Mouse (Mus musculus) liver, embryonic 14.5 days (tissue): Measurements from ENCODE around the gene Ogfod2. TPM values are rescaled to one million over a fixed set of nuclear protein-coding genes. Genes with fewer than 3 reads are reported as not detected.

ENCODE experiments used
- ATAC-seq: fragments of 200-750 bp; cut with Nextera tagmentation; 2 replicates; pipeline ENCODE4 v1.8.0; 2017; ENCODE audit warnings: moderate number of reproducible peaks, mild to moderate bottlenecking, moderate library complexity; ENCODE audit not compliant: insufficient read depth
- DNase-seq, 3 experiments: peaks; one replicate each; pipeline ENCODE4 v3.0.0-alpha.2; 2012 to 2013; ENCODE audit warnings: low read depth in 3 of 3, low spot score in 3 of 3
- H3K27ac ChIP-seq: fragments of 300-500 bp; sonication (generic); 2 replicates; pipeline ENCODE4 v1.5.1; 2014; ENCODE audit warnings: moderate library complexity, mild to moderate bottlenecking, control low read depth, inconsistent platforms
- H3K27me3 ChIP-seq: fragments of 300-500 bp; sonication (generic); 2 replicates; pipeline ENCODE4 v1.6.1; 2014; ENCODE audit warnings: mild to moderate bottlenecking, low read length, moderate library complexity; ENCODE audit not compliant: control insufficient read depth, insufficient read depth
- H3K36me3 ChIP-seq: fragments of 300-500 bp; sonication (generic); replicated peaks from 2 replicates; pipeline ENCODE4 v1.6.1; 2014; ENCODE audit warnings: low read depth; ENCODE audit not compliant: control insufficient read depth, insufficient read depth
- H3K4me1 ChIP-seq, 2 experiments: fragments of 200-500 bp in 1 of 2; fragments of 300-500 bp in 1 of 2; sonication (generic) in 1 of 2; replicated peaks; 2 replicates each; pipeline ENCODE4 v1.6.1; 2012 to 2014; ENCODE audit warnings: antibody characterized with exemption in 1 of 2, inconsistent platforms in 1 of 2, low read length in 1 of 2; ENCODE audit not compliant: control insufficient read depth in 2 of 2, insufficient read depth in 2 of 2
- H3K4me2 ChIP-seq: fragments of 300-500 bp; sonication (generic); 2 replicates; pipeline ENCODE4 v1.6.1; 2014; ENCODE audit warnings: low read depth, mild to moderate bottlenecking, control low read depth, moderate library complexity
- H3K4me3 ChIP-seq, 2 experiments: fragments of 200-500 bp in 1 of 2; fragments of 300-500 bp in 1 of 2; sonication (generic) in 1 of 2; 2 replicates each; pipeline ENCODE4 v1.5.1; 2012 to 2014; ENCODE audit warnings: low read depth in 2 of 2, low read length in 2 of 2, mild to moderate bottlenecking in 2 of 2, control low read depth in 1 of 2, inconsistent platforms in 1 of 2, moderate library complexity in 1 of 2; ENCODE audit not compliant: insufficient read depth in 1 of 2
- H3K9ac ChIP-seq: fragments of 300-500 bp; sonication (generic); replicated peaks from 2 replicates; pipeline ENCODE4 v1.6.1; 2014; ENCODE audit warnings: mild to moderate bottlenecking, control low read depth, moderate library complexity
- H3K9me3 ChIP-seq: fragments of 300-500 bp; sonication (generic); 2 replicates; pipeline ENCODE4 v1.6.1; 2016; ENCODE audit warnings: low read length, mixed read lengths; ENCODE audit not compliant: control insufficient read depth
- CTCF ChIP-seq: IDR thresholded peaks from 2 replicates; pipeline ENCODE4 v1.5.1; 2016; ENCODE audit warnings: antibody characterized with exemption, low read depth, control low read depth
- EP300 ChIP-seq: IDR thresholded peaks from 2 replicates; pipeline ENCODE4 v1.6.1; 2016; ENCODE audit warnings: antibody characterized with exemption, low read depth
- WGBS: fragments of 180-500 bp; shearing (Covaris S2); extraction: QIAGEN DNeasy Blood & Tissue Kit; methylation state at CpG from one replicate; pipeline ENCODE4 v1.1.7; 2014; ENCODE audit not compliant: insufficient replicate concordance; 5-methylcytosine and 5-hydroxymethylcytosine counted together
- polyA plus RNA-seq, 2 experiments: library from polyadenylated mRNA; depleted of rRNA in 1 of 2; stranded (reverse) in 1 of 2; unstranded in 1 of 2; fragments of >200 nt; fragmentation: Nextera tagmentation in 1 of 2; extraction: Ambion mirVana in 1 of 2; gene quantifications; 2 replicates each; pipeline versions ENCODE4 v1.2.1 to v1.2.3; 2012 to 2014

Gene Ogfod2
- polyA plus RNA-seq, 2 experiments, result 10.0 to 10.1 TPM

GRCm38 (mm10) chr5:124100128-124101044 lies 11.7 kb upstream of the Ogfod2 start:
- Histone ChIP-seq H3K4me2 (no peak overlapping the region), H3K4me1 (peaks cover 3 to 4% of the 10 kb centered on the region in 2 experiments), H3K36me3 (no peaks in the 10 kb centered on the region), H3K9ac (no peak overlapping the region), H3K27ac (no peak overlapping the region), H3K4me3 (no peak overlapping the region), H3K27me3 (no peaks in the 10 kb centered on the region), H3K9me3 (no peaks in the 10 kb centered on the region)
- ATAC-seq (no peak), DNase-seq (no peak)
- 81% methylated on average over 11 of the region's 11 CpGs for WGBS
- TF ChIP-seq EP300 (no peak), CTCF (no peak)

- H3K36me3 ChIP-seq, result no peaks in the 10 kb centered on the region
- H3K4me1 ChIP-seq, result no peaks in the 10 kb centered on the region
- H3K4me3 ChIP-seq, result no peak overlapping the region
- TF ChIP-seq EP300, result no peak
- TF ChIP-seq CTCF, result no peak
- no peak overlapping the region for H3K4me2 ChIP-seq
- H3K9me3 ChIP-seq, result no peaks in the 10 kb centered on the region
- no peak overlapping the region for H3K9ac ChIP-seq
- 68% methylated on average over 6 of the region's 6 CpGs for WGBS
- ATAC-seq (no peak), DNase-seq (no peak)
- H3K27me3 ChIP-seq, result no peaks in the 10 kb centered on the region
- no peak overlapping the region for H3K27ac ChIP-seq
Observed at GRCm38 (mm10) chr5:124102326-124102725, 9.8 kb upstream of the Ogfod2 start.

- no peak overlapping the region for H3K4me2 ChIP-seq
- H3K36me3 ChIP-seq, result no peaks in the 10 kb centered on the region
- 62% methylated on average over 3 of the region's 3 CpGs for WGBS
- ATAC-seq (no peak), DNase-seq (no peak)
- no peaks in the 10 kb centered on the region for H3K4me1 ChIP-seq
- TF ChIP-seq CTCF, result no peak
- no peak for TF ChIP-seq EP300
- no peaks in the 10 kb centered on the region for H3K9me3 ChIP-seq
- no peak overlapping the region for H3K9ac ChIP-seq
- no peak overlapping the region for H3K4me3 ChIP-seq
- H3K27me3 ChIP-seq, result no peaks in the 10 kb centered on the region
- no peak overlapping the region for H3K27ac ChIP-seq
Observed at GRCm38 (mm10) chr5:124103020-124103419, 9.1 kb upstream of the Ogfod2 start.

- Histone ChIP-seq H3K4me1 (no peaks in the 10 kb centered on the region), H3K36me3 (no peaks in the 10 kb centered on the region), H3K27me3 (no peaks in the 10 kb centered on the region), H3K4me3 (no peak overlapping the region), H3K4me2 (no peak overlapping the region), H3K9me3 (no peaks in the 10 kb centered on the region), H3K27ac (no peak overlapping the region), H3K9ac (no peak overlapping the region)
- ATAC-seq, result no peak
- TF ChIP-seq EP300 (no peak), CTCF (no peak)
- no peak for DNase-seq
- WGBS, result 85% methylated on average over 9 of the region's 9 CpGs
Observed at GRCm38 (mm10) chr5:124103552-124103951, 8.5 kb upstream of the Ogfod2 start.

- Histone ChIP-seq H3K36me3 (no peaks in the 10 kb centered on the region; the same call in 1 of the 2 replicates), H3K9ac (peak overlapping the region; percentile 71), H3K4me2 (peak overlapping the region; percentile 97), H3K4me1 (peaks cover 3 to 15% of the 10 kb centered on the region in 2 experiments), H3K9me3 (no peaks in the 10 kb centered on the region), H3K27me3 (no peaks in the 10 kb centered on the region), H3K4me3 (peak overlapping the region; percentile 86 to 91), H3K27ac (peak overlapping the region; percentile 82)
- TF ChIP-seq CTCF (peak; percentile 95), EP300 (no peak)
- 21% methylated on average over 17 of the region's 17 CpGs for WGBS
- DNase-seq (peak in 1 of 3 experiments; percentile 29), ATAC-seq (no peak)
Observed at GRCm38 (mm10) chr5:124111077-124111741, 888 bp upstream of the Ogfod2 start.
